Mouse (Mus musculus): ENCODE data around the gene Rcvrn. TPM values are rescaled to one million over a fixed set of nuclear protein-coding genes. Genes with fewer than 3 reads are reported as not detected.

The Rcvrn gene
- polyA plus RNA-seq (2012; rRNA removed), result 0.87 and 0.94 TPM in 2 replicates

DNA sequence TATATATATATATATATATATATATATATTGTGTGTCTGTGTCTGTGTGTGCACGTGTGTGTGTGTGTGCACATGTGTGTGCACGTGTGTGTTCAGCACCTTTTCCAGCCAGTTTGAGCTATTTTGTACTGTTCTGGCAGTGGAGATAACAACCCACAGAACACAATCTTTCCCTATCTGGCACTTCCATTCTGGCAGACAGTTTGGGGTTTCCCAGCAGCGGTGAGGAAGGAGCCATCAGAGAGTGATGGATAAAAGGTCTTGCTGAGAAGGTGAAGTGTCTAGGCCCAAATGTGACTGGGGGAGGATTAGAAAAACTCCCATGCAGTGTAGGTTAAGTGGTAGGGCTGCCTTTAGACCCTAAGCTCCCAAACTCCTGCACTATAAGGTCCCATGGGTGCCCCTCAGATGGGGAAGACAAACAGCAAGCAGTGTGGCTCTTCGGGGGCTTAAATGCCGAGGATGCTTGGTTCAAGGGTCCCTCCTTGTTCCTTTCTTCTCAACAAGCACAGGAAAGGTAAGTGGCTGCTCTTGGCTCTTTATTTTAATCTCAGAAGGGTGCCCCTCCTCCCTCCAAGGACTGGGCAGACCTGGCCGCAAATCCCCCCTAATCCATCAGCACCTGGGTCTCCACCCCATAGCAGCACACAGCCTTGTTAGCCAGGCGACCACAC lies at the start of gene Rcvrn:
TSS of gene Rcvrn (plus strand) at position 624 of the 674 bp plus-strand sequence.

Other genes with a start within 250 kb of the Rcvrn start
- 54.8 and 65.6 TPM in 2 replicates for gene Gas7, start 239.9 kb upstream of the Rcvrn start, polyA plus RNA-seq (2012; rRNA removed)
- 0.04 TPM in 2 replicates for gene Glp2r, start 75.8 kb downstream of the Rcvrn start, polyA plus RNA-seq (2012; rRNA removed)
- gene Gsg1l2, start 79.3 kb downstream of the Rcvrn start, polyA plus RNA-seq (2012; rRNA removed), result 0.05 TPM in 1 of 2 replicates, not detected in the other
- gene Dhrs7c, start 102.9 kb downstream of the Rcvrn start, polyA plus RNA-seq (2012; rRNA removed), result 0.09 and 3.0 TPM in 2 replicates
- 7.9 and 9.5 TPM in 2 replicates for gene Usp43, start 226.8 kb downstream of the Rcvrn start, polyA plus RNA-seq (2012; rRNA removed)